Mouse (Mus musculus): Measurements from ENCODE around the gene Batf3. TPM values are rescaled to one million over a fixed set of nuclear protein-coding genes. Genes with fewer than 3 reads are reported as not detected.

The Batf3 gene
- polyA plus RNA-seq, 1 experiment from 2014 or later, result 1.6 TPM

DNA sequence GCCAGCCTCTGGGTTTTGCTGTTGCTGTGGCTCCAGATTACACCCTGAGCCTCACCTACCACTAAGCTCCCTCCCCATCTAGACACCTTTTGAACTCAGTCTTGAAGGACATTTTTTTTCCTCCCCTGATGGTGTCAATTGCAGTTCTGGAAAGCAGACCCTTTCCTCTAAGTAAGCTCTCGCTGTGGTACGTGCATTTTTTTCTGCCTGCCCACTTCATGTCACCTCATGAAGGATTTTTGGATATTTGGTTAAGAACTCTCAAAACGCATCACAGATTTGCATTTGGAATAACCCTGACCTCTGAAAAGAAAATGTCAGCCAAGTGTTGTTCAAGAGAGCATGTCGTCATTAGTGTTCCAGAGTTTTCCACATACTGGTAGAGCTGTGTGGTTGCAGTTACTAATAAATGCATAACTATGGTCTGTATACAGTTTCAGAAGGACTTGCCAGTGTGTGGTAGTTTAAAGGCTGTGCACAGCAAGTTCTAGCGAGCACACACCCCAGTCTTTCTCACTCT lies 2.2 kb downstream of the Batf3 start:
- H3K27me3 ChIP-seq (ENCODE audit: insufficient read depth, low read length), result peaks cover 28% of the 10 kb centered on the region
- no peak for TF ChIP-seq CTCF (IDR thresholded peaks at IDR 0.05; ENCODE audit: low read depth)
- no peak for TF ChIP-seq EP300 (IDR thresholded peaks at IDR 0.05; ENCODE audit: low read depth)
- 73% methylated on average over 5 of the region's 5 CpGs for WGBS (ENCODE audit: insufficient replicate concordance)

DNA sequence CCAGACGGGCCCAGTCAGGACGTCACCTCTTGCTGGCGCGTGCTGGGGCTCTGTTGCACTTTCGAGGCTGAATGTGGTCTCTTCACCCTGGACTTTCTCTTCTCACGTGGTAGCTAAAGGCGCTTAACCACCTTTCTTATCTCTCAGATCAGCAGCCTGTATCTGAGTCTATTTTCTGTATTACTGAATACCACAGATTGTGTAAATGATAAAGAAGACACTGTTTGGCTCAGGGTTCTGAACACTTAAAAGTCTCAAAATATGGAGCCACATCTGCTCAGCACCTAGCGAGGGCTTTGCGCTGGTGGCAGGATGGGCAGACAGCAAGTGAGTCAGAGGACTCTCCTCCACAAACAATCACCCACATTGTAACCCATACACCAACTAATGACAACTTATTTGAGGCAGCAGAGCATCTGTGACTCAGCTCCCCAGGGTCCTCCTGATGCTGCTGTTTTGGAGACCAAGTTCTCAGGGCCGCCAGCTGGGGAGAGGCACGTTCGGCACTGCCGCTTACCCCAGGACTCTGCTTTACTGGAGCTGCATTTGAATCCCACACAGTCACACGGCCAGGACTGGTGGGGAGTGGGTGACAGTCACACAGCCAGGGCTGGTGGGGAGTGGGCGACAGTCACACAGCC lies 5.2 kb downstream of the Batf3 start:
- Histone ChIP-seq H3K9me3 (ENCODE audit: low read length) (peaks cover 4% of the 10 kb centered on the region), H3K4me3 (ENCODE audit: low read depth, low read length) (no peak overlapping the region), H3K9ac (replicated peaks) (no peak overlapping the region), H3K4me1 (ENCODE audit: insufficient read depth) (peaks cover 5% of the 10 kb centered on the region), H3K4me2 (ENCODE audit: low read depth, low read length) (no peak overlapping the region), H3K36me3 (replicated peaks; ENCODE audit: insufficient read depth, low read length) (no peaks in the 10 kb centered on the region), H3K27ac (ENCODE audit: low read depth) (no peak overlapping the region), H3K27me3 (ENCODE audit: insufficient read depth, low read length) (peaks cover 19% of the 10 kb centered on the region)
- no peak for ATAC-seq
- no peak for DNase-seq
- WGBS (ENCODE audit: insufficient replicate concordance), result 72% methylated on average over 15 of the region's 15 CpGs
- TF ChIP-seq CTCF (IDR thresholded peaks at IDR 0.05; ENCODE audit: low read depth), result no peak
- TF ChIP-seq EP300 (IDR thresholded peaks at IDR 0.05; ENCODE audit: low read depth), result no peak

More for the DNA sequence above, 2.2 kb downstream of the Batf3 start:
- Histone ChIP-seq H3K9ac (replicated peaks) (no peak overlapping the region), H3K4me3 (ENCODE audit: low read depth, low read length) (no peak overlapping the region), H3K27ac (ENCODE audit: low read depth) (no peak overlapping the region), H3K4me1 (ENCODE audit: insufficient read depth) (peaks cover 5% of the 10 kb centered on the region), H3K36me3 (replicated peaks; ENCODE audit: insufficient read depth, low read length) (no peaks in the 10 kb centered on the region), H3K4me2 (ENCODE audit: low read depth, low read length) (no peak overlapping the region), H3K9me3 (ENCODE audit: low read length) (peaks cover 4% of the 10 kb centered on the region)
- ATAC-seq, result no peak
- DNase-seq, result no peak

- no peaks in the 10 kb centered on the region for H3K36me3 ChIP-seq (replicated peaks; ENCODE audit: insufficient read depth, low read length)
- H3K4me3 ChIP-seq (ENCODE audit: low read depth, low read length), result no peak overlapping the region
- no peaks in the 10 kb centered on the region for H3K27me3 ChIP-seq (ENCODE audit: insufficient read depth, low read length)
- H3K4me2 ChIP-seq (ENCODE audit: low read depth, low read length), result no peak overlapping the region
- DNase-seq, result no peak
- H3K27ac ChIP-seq (ENCODE audit: low read depth), result no peak overlapping the region
- WGBS (ENCODE audit: insufficient replicate concordance), result 72% methylated on average over 9 of the region's 9 CpGs
- TF ChIP-seq CTCF (IDR thresholded peaks at IDR 0.05; ENCODE audit: low read depth) (no peak), EP300 (IDR thresholded peaks at IDR 0.05; ENCODE audit: low read depth) (no peak)
- no peaks in the 10 kb centered on the region for H3K4me1 ChIP-seq (ENCODE audit: insufficient read depth)
- H3K9me3 ChIP-seq (ENCODE audit: low read length), result peaks cover 4% of the 10 kb centered on the region
- no peak overlapping the region for H3K9ac ChIP-seq (replicated peaks)
- no peak for ATAC-seq
These were observed 7.6 kb downstream of the Batf3 start for GRCm38 (mm10) chr1:191105246-191105645.

DNA sequence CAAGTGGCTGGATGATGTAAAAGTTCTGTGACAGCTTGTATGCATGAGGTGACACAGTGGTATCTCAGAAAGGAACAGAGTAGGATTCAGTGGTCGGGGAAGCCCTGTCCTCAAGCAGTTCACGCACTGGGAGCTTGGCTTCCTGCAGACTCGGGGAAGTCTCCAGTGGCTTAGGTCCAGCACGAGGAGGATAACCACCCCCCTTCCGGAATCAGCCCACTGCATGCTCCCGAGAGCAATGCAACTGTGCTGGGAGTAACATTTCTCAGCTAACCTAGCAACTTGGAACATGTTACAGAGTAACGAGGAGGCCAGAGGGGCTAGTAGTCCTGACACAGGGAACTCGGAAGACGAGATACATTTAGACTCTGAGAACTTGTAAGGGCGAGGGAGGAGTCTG lies 9.7 kb downstream of the Batf3 start:
- ATAC-seq, result no peak

GRCm38 (mm10) chr1:191109907-191110306 lies 12.3 kb downstream of the Batf3 start:
- H3K36me3 ChIP-seq (replicated peaks; ENCODE audit: insufficient read depth, low read length), result no peaks in the 10 kb centered on the region
- ATAC-seq (no peak), DNase-seq (no peak)
- WGBS (ENCODE audit: insufficient replicate concordance), result 75% methylated on average over 9 of the region's 9 CpGs
- no peak for TF ChIP-seq EP300 (IDR thresholded peaks at IDR 0.05; ENCODE audit: low read depth)
- TF ChIP-seq CTCF (IDR thresholded peaks at IDR 0.05; ENCODE audit: low read depth), result no peak
- H3K4me1 ChIP-seq (ENCODE audit: insufficient read depth), result 0 out of 2 replicates have a peak, but pooled peaks cover 3% of the 10 kb centered on the region
- H3K9ac ChIP-seq (replicated peaks), result no peak overlapping the region
- H3K27me3 ChIP-seq (ENCODE audit: insufficient read depth, low read length), result no peaks in the 10 kb centered on the region
- no peak overlapping the region for H3K27ac ChIP-seq (ENCODE audit: low read depth)
- H3K4me2 ChIP-seq (ENCODE audit: low read depth, low read length), result no peak overlapping the region
- H3K4me3 ChIP-seq (ENCODE audit: low read depth, low read length), result no peak overlapping the region
- no peaks in the 10 kb centered on the region for H3K9me3 ChIP-seq (ENCODE audit: low read length)

More for the DNA sequence above, 9.7 kb downstream of the Batf3 start:
- no peak for DNase-seq
- Histone ChIP-seq H3K27me3 (ENCODE audit: insufficient read depth, low read length) (no peaks in the 10 kb centered on the region), H3K4me1 (ENCODE audit: insufficient read depth) (0 out of 2 replicates have a peak, but pooled peaks cover 3% of the 10 kb centered on the region), H3K27ac (ENCODE audit: low read depth) (no peak overlapping the region), H3K4me3 (ENCODE audit: low read depth, low read length) (no peak overlapping the region), H3K36me3 (replicated peaks; ENCODE audit: insufficient read depth, low read length) (no peaks in the 10 kb centered on the region), H3K9me3 (ENCODE audit: low read length) (no peaks in the 10 kb centered on the region), H3K9ac (replicated peaks) (no peak overlapping the region), H3K4me2 (ENCODE audit: low read depth, low read length) (no peak overlapping the region)
- 54% methylated on average over 10 of the region's 10 CpGs for WGBS (ENCODE audit: insufficient replicate concordance)
- TF ChIP-seq EP300 (IDR thresholded peaks at IDR 0.05; ENCODE audit: low read depth), result no peak
- TF ChIP-seq CTCF (IDR thresholded peaks at IDR 0.05; ENCODE audit: low read depth), result no peak

- Histone ChIP-seq H3K9ac (replicated peaks) (no peak overlapping the region; the same call in 1 of the 2 replicates), H3K9me3 (ENCODE audit: low read length) (no peaks in the 10 kb centered on the region), H3K4me1 (ENCODE audit: insufficient read depth) (peaks cover 3% of the 10 kb centered on the region; the same call in 1 of the 2 replicates), H3K4me3 (ENCODE audit: low read depth, low read length) (no peak overlapping the region), H3K4me2 (ENCODE audit: low read depth, low read length) (peak overlapping the region; percentile 38), H3K36me3 (replicated peaks; ENCODE audit: insufficient read depth, low read length) (no peaks in the 10 kb centered on the region), H3K27ac (ENCODE audit: low read depth) (peak overlapping the region; percentile 67), H3K27me3 (ENCODE audit: insufficient read depth, low read length) (no peaks in the 10 kb centered on the region)
- WGBS (ENCODE audit: insufficient replicate concordance), result 17% methylated on average over 8 of the region's 8 CpGs
- ATAC-seq, result peak; percentile 61
- no peak for TF ChIP-seq CTCF (IDR thresholded peaks at IDR 0.05; ENCODE audit: low read depth)
- no peak for TF ChIP-seq EP300 (IDR thresholded peaks at IDR 0.05; ENCODE audit: low read depth)
- DNase-seq, result peak; percentile 41
These were observed 13.5 kb downstream of the Batf3 start for GRCm38 (mm10) chr1:191111146-191111545.

Measured in liver, postnatal 0 days (tissue).